Mouse (Mus musculus): ENCODE data around the gene Prpf38b. TPM values are rescaled to one million over a fixed set of nuclear protein-coding genes. Genes with fewer than 3 reads are reported as not detected.
"Not testable (repeated sequence)": the region's sequence is repeated elsewhere in the genome, so short reads cannot be mapped to it uniquely, and the experiment has no call there.

Gene Prpf38b
- polyA plus RNA-seq, 1 experiment = 73.9 TPM

DNA sequence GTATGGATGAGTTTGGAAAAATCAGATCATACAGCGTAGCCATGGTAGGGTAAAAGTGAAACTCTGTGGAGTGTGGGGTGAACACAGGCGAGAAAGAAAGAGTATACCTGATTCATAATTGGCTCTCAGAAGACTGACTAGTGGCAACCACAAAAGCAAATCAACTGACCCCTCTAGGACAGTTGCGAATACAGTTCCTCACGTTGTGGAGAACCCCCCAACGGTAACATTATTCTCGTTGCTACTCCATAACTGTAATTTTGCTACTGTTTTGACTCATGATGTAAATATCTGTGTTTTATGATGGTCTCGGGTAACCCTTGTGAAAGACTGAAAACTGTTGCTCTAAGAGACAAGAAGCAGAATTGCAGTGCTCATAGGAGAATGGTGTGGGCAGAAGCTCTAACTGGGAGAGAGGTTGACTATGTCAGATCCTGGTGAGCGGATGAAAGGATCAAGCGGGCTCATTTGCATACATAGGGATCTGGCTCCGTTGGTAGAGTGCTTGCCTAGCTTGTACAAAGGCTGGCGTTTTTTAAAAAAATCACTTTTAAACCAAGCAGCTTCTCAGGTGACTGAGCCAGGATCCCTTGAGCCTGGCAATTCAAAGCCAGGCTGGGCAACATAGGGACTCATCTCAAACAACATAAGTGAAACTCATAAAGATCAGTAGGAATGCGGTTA lies 24.5 kb downstream of the Prpf38b start:
- H3K27me3 ChIP-seq (ENCODE audit: control insufficient read depth, insufficient read depth, low read length) = no peaks in the 10 kb centered on the region
- TF ChIP-seq CTCF (IDR thresholded peaks at IDR 0.05; ENCODE audit: extremely low read depth, insufficient read length, insufficient replicate concordance, low read depth, low read length) (no peak), POLR2A (IDR thresholded peaks at IDR 0.05; ENCODE audit: low read depth, low read length) (no peak)
- WGBS = 78% methylated on average over 12 of the region's 12 CpGs
- no peak overlapping the region for H3K4me3 ChIP-seq (ENCODE audit: low read depth, low read length)
- H3K27ac ChIP-seq (ENCODE audit: insufficient read depth, low read depth, low read length) = no peak overlapping the region
- H3K36me3 ChIP-seq (ENCODE audit: control insufficient read depth, insufficient read depth, low read length) = no peaks in the 10 kb centered on the region
- H3K4me1 ChIP-seq (ENCODE audit: control insufficient read depth, insufficient read depth, insufficient read length, low read length) = peaks cover 4% of the 10 kb centered on the region; the same call in 1 of the 2 replicates

GRCm38 (mm10) chr3:108885686-108886530 lies 25.6 kb downstream of the Prpf38b start:
- peak overlapping the region; percentile 59; the same call in 1 of the 2 replicates for H3K27ac ChIP-seq (ENCODE audit: insufficient read depth, low read depth, low read length)
- H3K27me3 ChIP-seq (ENCODE audit: control insufficient read depth, insufficient read depth, low read length) = no peaks in the 10 kb centered on the region
- no peaks in the 10 kb centered on the region for H3K36me3 ChIP-seq (ENCODE audit: control insufficient read depth, insufficient read depth, low read length)
- peaks cover 3% of the 10 kb centered on the region; the same call in 1 of the 2 replicates for H3K4me1 ChIP-seq (ENCODE audit: control insufficient read depth, insufficient read depth, insufficient read length, low read length)
- no peak overlapping the region for H3K4me3 ChIP-seq (ENCODE audit: low read depth, low read length)
- TF ChIP-seq CTCF (IDR thresholded peaks at IDR 0.05; ENCODE audit: extremely low read depth, insufficient read length, insufficient replicate concordance, low read depth, low read length) = no peak
- 42% methylated on average over 9 of the region's 9 CpGs for WGBS

DNA sequence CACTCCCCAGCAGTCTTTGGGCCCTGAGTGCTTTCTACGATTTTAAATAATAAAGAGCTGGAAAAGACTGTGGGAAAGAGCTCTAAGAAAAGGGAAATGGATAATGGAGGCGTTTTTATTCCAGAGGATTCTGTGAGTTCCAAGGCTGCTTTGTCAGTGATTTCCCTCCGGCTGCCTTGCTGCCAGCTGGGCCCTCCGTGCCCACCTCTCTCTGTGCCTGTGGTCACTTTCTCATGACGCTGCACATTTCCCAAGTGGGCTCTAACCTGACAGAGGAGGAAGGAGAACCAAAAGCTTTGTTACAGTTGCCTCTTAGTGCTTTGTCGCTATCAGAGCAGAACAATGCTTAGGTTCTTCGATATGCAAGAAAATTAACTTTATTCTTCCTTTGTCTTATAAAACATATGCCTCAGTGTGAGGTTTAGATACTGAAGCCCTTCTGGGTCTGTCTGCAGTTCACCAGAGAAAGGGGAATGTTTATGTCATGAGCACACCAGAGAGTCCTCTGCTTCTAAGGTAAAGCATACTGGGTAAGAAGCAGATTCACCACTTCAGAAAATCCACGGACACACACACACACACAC lies 26.7 kb downstream of the Prpf38b start:
- TF ChIP-seq POLR2A (IDR thresholded peaks at IDR 0.05; ENCODE audit: low read depth, low read length) = no peak
- TF ChIP-seq CTCF (IDR thresholded peaks at IDR 0.05; ENCODE audit: extremely low read depth, insufficient read length, insufficient replicate concordance, low read depth, low read length) = no peak
- no peak overlapping the region for H3K4me3 ChIP-seq (ENCODE audit: low read depth, low read length)
- WGBS = 78% methylated on average over 8 of the region's 8 CpGs
- H3K27ac ChIP-seq (ENCODE audit: insufficient read depth, low read depth, low read length) = no peak overlapping the region
- H3K27me3 ChIP-seq (ENCODE audit: control insufficient read depth, insufficient read depth, low read length) = no peaks in the 10 kb centered on the region
- H3K36me3 ChIP-seq (ENCODE audit: control insufficient read depth, insufficient read depth, low read length) = no peaks in the 10 kb centered on the region
- peaks cover 3% of the 10 kb centered on the region; the same call in 1 of the 2 replicates for H3K4me1 ChIP-seq (ENCODE audit: control insufficient read depth, insufficient read depth, insufficient read length, low read length)

GRCm38 (mm10) chr3:108883067-108883466 lies 28.5 kb downstream of the Prpf38b start:
- no peak overlapping the region for H3K27ac ChIP-seq (ENCODE audit: insufficient read depth, low read depth, low read length)
- 90% methylated on average over 2 of the region's 2 CpGs for WGBS
- peaks cover 8% of the 10 kb centered on the region; the same call in 1 of the 2 replicates for H3K4me1 ChIP-seq (ENCODE audit: control insufficient read depth, insufficient read depth, insufficient read length, low read length)
- no peaks in the 10 kb centered on the region for H3K27me3 ChIP-seq (ENCODE audit: control insufficient read depth, insufficient read depth, low read length)
- no peak overlapping the region for H3K4me3 ChIP-seq (ENCODE audit: low read depth, low read length)
- TF ChIP-seq POLR2A (IDR thresholded peaks at IDR 0.05; ENCODE audit: low read depth, low read length) (no peak), CTCF (IDR thresholded peaks at IDR 0.05; ENCODE audit: extremely low read depth, insufficient read length, insufficient replicate concordance, low read depth, low read length) (no peak)
- H3K36me3 ChIP-seq (ENCODE audit: control insufficient read depth, insufficient read depth, low read length) = no peaks in the 10 kb centered on the region

GRCm38 (mm10) chr3:108881873-108882272 lies 29.7 kb downstream of the Prpf38b start:
- 62% methylated on average over 4 of the region's 4 CpGs for WGBS
- not testable (repeated sequence) for H3K4me1 ChIP-seq (ENCODE audit: control insufficient read depth, insufficient read depth, insufficient read length, low read length); H3K36me3 ChIP-seq (ENCODE audit: control insufficient read depth, insufficient read depth, low read length); H3K27ac ChIP-seq (ENCODE audit: insufficient read depth, low read depth, low read length); H3K4me3 ChIP-seq (ENCODE audit: low read depth, low read length); H3K27me3 ChIP-seq (ENCODE audit: control insufficient read depth, insufficient read depth, low read length)

DNA sequence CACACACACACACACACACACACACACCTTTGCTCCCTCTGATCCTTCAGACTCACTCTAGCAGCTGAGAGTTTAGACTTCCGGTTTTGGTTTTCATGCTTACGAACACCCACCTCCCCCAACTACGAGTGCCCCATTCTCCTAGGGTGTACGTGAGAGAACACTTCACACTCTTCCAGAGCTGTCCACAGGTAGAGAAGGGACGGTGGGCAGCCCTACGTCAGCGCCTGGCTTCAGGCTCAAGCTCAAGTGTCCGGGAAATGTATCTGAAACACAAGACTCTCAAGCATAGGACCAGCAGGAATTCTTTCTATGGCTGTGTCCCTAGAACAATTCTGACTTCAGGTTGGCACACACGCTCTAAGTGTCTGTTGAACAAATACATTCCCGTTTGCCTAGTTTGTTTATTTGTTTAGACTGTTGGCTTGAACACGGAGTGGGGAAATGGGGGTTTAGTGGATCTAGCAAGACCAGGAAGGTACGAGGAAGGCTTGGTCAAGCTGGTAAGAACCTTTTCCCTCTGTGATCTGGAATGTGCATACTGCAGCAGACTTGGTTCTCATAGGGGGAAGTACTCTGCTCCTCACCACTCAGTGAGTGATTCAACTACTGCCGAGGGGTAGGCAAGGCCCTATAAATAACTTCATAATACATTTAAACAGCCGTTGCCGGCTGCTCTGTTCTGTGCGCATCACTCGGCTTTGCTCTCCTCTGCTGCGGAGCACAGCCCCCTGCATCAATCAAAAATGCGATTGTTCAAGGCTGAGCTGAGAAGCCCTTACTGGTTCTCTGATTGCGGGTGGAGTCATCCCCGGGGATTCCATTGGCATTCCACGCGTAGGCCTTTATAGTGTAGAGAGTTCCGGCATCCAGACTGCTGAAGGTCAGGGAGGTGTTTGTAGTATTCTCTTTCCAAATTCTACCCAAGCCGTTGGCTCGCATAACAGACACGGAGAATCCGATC lies 30.7 kb downstream of the Prpf38b start:
- no peaks in the 10 kb centered on the region for H3K27me3 ChIP-seq (ENCODE audit: control insufficient read depth, insufficient read depth, low read length)
- H3K4me1 ChIP-seq (ENCODE audit: control insufficient read depth, insufficient read depth, insufficient read length, low read length) = peaks cover 5% of the 10 kb centered on the region; the same call in 1 of the 2 replicates
- H3K4me3 ChIP-seq (ENCODE audit: low read depth, low read length) = no peak overlapping the region
- H3K27ac ChIP-seq (ENCODE audit: insufficient read depth, low read depth, low read length) = peak overlapping the region; percentile 43
- WGBS = 65% methylated on average over 28 of the region's 28 CpGs
- TF ChIP-seq CTCF (IDR thresholded peaks at IDR 0.05; ENCODE audit: extremely low read depth, insufficient read length, insufficient replicate concordance, low read depth, low read length) (no peak), POLR2A (IDR thresholded peaks at IDR 0.05; ENCODE audit: low read depth, low read length) (no peak)
- no peaks in the 10 kb centered on the region for H3K36me3 ChIP-seq (ENCODE audit: control insufficient read depth, insufficient read depth, low read length)
